Mouse (Mus musculus): ENCODE measurements around the gene Morn5.

DNA sequence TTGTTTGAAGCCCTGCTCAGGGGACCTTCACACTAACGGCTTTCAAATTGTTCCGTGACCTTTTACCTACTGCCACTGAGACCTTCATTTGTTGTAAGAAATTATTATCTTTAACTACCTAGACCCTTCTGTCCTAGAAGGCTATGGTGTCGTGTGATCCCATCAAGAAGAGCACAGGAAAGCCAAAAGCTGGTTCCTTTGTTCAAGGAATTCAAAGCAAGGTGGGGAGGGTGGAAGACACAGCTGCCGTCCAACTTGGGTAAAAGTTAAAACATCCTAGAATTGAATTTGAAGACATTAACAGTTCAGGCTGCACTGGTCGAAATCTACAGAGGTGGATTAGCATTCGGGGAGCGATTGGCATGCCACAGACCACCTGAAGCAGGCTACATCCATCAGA, 15.3 kb upstream of the Morn5 start:
- TF ChIP-seq CTCF (IDR thresholded peaks at IDR 0.05) (no peak), POLR2A (IDR thresholded peaks at IDR 0.05; ENCODE audit: insufficient read depth, low read depth, low read length) (no peak), EP300 (IDR thresholded peaks at IDR 0.05; ENCODE audit: insufficient read depth, low read depth, low read length) (0 out of 2 replicates have a peak, but pooled peaks have one; percentile 24)
